Comparison of ENCODE assay signal across 31 mouse cellular contexts in the genomic region with DNA sequence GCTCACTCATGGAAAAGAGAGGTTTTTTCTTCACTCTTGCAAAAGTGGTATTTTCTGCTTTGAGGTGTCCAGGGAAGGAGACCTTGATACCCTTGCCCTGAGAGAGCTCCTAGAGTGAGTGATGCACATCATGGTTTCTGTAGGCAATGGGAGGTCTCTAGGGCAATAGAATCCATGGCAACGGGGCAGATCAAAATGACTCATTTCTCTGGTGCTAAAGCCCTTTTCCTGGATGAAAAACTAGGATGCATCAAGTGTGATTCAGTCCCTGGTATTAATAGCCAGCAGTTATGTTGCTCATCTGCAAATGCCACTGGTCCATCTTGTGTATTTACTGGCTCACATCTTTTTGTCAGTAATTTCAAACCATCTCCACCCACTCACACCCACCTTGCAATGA.
"Had no signal": no experiment of that assay in that cellular context is flagged by ENCODE, and none has a peak within 500 bp of the region (broad histone marks: within the 10 kb centered on the region; RNA-seq: fewer than 3 reads in every experiment).

No protein-coding gene starts in this region.

- DNase-seq: left cerebral cortex, postnatal 4 days; liver; liver, embryonic 13.5 days; liver, postnatal 0 days; lung, adult 18-20 months; lung, embryonic 14.5 days; lung, postnatal 10 days; lung, postnatal 14 days; lung, postnatal 36 days; lung, postnatal 4 days; midbrain, embryonic 14.5 days had no signal

- H3K9me3 ChIP-seq: limb, embryonic 10.5 days; limb, embryonic 12.5 days; limb, embryonic 13.5 days; limb, embryonic 15.5 days; liver, embryonic 12.5 days; liver, embryonic 13.5 days; liver, embryonic 15.5 days; lung, embryonic 15.5 days; megakaryocyte, embryonic 14.5 days; midbrain, embryonic 10.5 days; midbrain, embryonic 12.5 days; midbrain, embryonic 15.5 days; neural tube, embryonic 12.5 days; neural tube, embryonic 13.5 days had no signal

- H3K27me3 ChIP-seq: limb, embryonic 12.5 days; limb, embryonic 13.5 days; limb, embryonic 15.5 days; liver, embryonic 12.5 days; liver, embryonic 13.5 days; liver, embryonic 15.5 days; lung, embryonic 15.5 days; megakaryocyte, embryonic 14.5 days; midbrain, embryonic 12.5 days; midbrain, embryonic 15.5 days; neural tube, embryonic 12.5 days; neural tube, embryonic 13.5 days had no signal

- H3K4me3 ChIP-seq: limb, embryonic 10.5 days; limb, embryonic 12.5 days; limb, embryonic 13.5 days; limb, embryonic 15.5 days; liver, embryonic 12.5 days; liver, embryonic 13.5 days; liver, embryonic 15.5 days; lung, embryonic 15.5 days; megakaryocyte, embryonic 14.5 days; midbrain, embryonic 10.5 days; midbrain, embryonic 12.5 days; midbrain, embryonic 15.5 days; myocyte; neural tube, embryonic 12.5 days; neural tube, embryonic 13.5 days had no signal

- H3K9ac ChIP-seq: limb, embryonic 12.5 days; limb, embryonic 13.5 days; limb, embryonic 15.5 days; liver, embryonic 12.5 days; liver, embryonic 13.5 days; liver, embryonic 14.5 days; liver, embryonic 15.5 days; liver, postnatal 0 days; lung, embryonic 14.5 days; lung, embryonic 15.5 days; midbrain, embryonic 12.5 days; midbrain, embryonic 15.5 days; neural tube, embryonic 12.5 days; neural tube, embryonic 13.5 days had no signal

- H3K36me3 ChIP-seq: limb, embryonic 10.5 days; limb, embryonic 12.5 days; limb, embryonic 13.5 days; limb, embryonic 15.5 days; liver, embryonic 12.5 days; liver, embryonic 13.5 days; liver, embryonic 15.5 days; lung, embryonic 15.5 days; midbrain, embryonic 10.5 days; midbrain, embryonic 12.5 days; midbrain, embryonic 15.5 days; neural tube, embryonic 12.5 days; neural tube, embryonic 13.5 days had no signal

- H3K27ac ChIP-seq: limb, embryonic 10.5 days; limb, embryonic 12.5 days; limb, embryonic 13.5 days; limb, embryonic 15.5 days; liver, embryonic 12.5 days; liver, embryonic 13.5 days; liver, embryonic 14.5 days; liver, embryonic 15.5 days; lung, embryonic 15.5 days; macrophage; midbrain, embryonic 10.5 days; midbrain, embryonic 12.5 days; midbrain, embryonic 15.5 days; neural tube, embryonic 12.5 days; neural tube, embryonic 13.5 days had no signal

- H3K4me2 ChIP-seq: limb, embryonic 12.5 days; limb, embryonic 13.5 days; limb, embryonic 15.5 days; liver, embryonic 11.5 days; liver, embryonic 12.5 days; liver, embryonic 13.5 days; liver, embryonic 15.5 days; lung, embryonic 14.5 days; lung, embryonic 15.5 days; midbrain, embryonic 11.5 days; midbrain, embryonic 12.5 days; midbrain, embryonic 15.5 days; neural tube, embryonic 12.5 days; neural tube, embryonic 13.5 days had no signal

- ATAC-seq: liver, embryonic 12.5 days; liver, postnatal 0 days; lung, postnatal 0 days; midbrain, embryonic 15.5 days; midbrain, embryonic 16.5 days had no signal

- H3K4me1 ChIP-seq: limb, embryonic 10.5 days; limb, embryonic 12.5 days; limb, embryonic 13.5 days; limb, embryonic 15.5 days; liver, embryonic 12.5 days; liver, embryonic 13.5 days; liver, embryonic 15.5 days; lung, embryonic 15.5 days; megakaryocyte, embryonic 14.5 days; midbrain, embryonic 12.5 days; midbrain, embryonic 15.5 days; neural tube, embryonic 12.5 days; neural tube, embryonic 13.5 days had no signal
